Mouse (Mus musculus): Measurements from ENCODE around the gene 2200002J24Rik.

Gene 2200002J24Rik

DNA sequence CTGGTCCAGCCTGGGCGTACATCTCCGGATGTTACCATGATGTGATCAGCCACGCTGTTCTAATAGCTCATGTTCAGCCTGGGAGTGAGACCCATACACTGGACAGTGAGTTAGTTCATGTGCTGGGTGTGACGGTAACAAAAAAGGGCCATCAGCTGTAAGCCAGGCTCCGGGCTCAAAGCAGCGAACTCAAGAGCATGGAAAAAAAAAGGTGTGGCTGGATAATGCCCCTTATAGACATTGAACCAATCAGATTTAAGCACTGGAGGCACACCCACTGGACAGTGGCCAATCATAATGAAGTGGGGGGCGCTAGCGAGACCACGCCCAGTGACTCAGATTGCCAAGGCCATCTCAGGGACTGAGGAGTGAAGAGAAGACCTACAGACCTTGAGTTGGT lies at the start of gene 2200002J24Rik:
TSS of gene 2200002J24Rik (plus strand) at position 338 of the 400 bp plus-strand sequence.
- DNase-seq (ENCODE audit: low spot score in 2 of 2): no peak

DNA sequence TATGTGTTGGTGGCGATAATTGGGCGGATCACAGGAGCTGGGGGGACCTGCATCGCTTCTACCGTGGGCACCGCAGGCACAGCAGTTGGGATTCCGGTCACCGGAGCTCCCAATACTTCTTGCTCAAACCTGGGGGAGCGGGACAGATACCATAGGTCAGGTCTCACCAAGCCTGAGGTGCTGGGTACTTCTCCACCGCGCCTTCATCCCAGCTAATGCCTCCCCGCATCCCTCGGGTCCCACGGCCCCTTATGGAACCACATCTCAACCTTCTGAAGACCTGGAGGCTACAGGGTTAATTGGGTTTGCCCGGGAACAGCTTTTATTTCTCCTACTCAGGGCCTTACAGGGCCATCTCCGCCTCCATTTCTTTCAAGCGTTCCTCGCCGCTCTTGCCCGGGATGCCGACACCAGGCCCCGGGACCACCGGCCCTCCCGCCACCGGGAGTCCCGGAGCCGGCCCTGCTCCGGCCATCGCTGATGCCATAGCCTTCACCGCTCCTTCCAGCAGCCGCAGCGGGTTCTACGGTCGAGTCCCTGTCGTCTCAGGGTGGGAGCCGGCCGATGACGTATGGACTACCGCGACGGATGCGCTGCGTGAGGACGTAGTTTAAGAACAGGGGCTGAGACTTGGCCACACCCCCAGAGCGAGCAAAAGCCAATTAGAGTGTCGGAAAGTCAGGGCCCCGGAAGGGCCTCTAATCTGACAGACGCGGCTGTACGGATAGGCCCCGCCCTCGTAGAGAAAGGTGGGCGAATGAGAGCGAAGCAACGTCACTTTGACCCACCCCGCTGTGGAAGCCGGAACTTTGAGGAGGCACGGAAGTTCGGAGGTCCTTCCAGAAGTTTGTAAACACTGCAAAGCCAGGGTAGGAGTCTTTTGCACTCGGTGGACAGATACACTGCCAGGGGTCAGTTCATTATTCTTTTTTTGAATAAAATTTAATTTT lies 48.9 kb upstream of the 2200002J24Rik start, which contains the start of gene Rbm42:
TSS of gene Rbm42 (minus strand) at position 727 of the 950 bp plus-strand sequence.
- peak; percentile 99 for DNase-seq (ENCODE audit: low spot score in 2 of 2)

DNA sequence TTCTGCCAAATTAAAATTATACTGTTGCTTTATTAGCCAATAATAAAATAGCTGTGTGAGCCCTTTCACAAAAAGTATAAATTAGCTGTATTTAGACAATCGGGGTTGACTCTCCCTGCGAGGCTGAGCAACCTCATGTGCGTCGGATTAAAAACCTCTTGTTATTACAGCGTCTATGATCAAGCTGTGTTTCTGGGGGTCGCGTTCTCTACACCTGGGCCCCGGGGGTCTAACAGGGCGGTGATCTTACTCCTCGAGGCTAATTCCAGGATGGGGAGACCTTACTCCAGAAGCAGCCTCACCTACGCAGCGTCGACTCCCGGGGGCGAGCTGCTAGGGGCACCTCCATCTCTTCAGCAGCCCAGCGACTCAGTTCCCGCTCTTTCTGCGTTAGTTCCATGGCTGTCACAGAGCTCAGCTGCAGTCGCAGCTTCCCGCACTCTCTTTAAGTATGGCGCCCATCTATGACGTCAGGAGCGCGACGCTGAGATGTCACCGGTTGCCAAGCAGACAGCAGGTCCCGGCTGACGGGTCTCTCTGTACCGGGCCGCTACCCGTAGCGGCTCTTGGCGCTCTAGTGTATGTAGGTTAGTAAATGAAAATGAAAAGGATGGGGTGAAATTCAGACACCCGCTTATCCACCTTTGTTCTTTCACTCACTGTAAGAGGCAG lies 34.1 kb upstream of the 2200002J24Rik start, which contains the start of gene Haus5:
TSS of gene Haus5 (minus strand) at position 466 of the 672 bp plus-strand sequence.
- DNase-seq (ENCODE audit: low spot score in 2 of 2): peak; percentile 93 to 94

GRCm38 (mm10) chr7:30665321-30665720 lies 33.4 kb upstream of the 2200002J24Rik start:
- DNase-seq (ENCODE audit: low spot score in 2 of 2): peak in 1 of 2 experiments; percentile 11

- no peak for DNase-seq (ENCODE audit: low spot score in 2 of 2)
These were observed 29.5 kb upstream of the 2200002J24Rik start for GRCm38 (mm10) chr7:30669229-30669628.

DNA sequence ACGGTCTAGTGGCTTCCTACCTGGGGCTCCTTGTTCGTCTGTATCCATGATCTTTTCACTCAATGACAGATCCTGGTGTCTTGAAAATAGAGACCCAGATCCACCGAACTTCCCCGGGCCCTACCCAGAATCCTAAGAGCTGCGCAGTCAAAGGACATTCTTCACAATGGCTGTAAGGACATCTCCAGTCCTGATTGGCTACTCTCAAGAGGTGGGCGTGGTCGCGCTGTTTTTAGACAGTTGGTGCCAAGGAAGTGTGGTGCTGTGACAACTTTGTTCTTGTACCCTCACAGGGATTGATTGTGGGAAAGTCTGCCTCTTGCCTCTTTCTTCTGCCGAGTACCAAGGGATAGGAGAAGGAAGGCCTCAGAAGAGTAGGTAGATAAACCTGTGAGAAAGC lies 27.2 kb upstream of the 2200002J24Rik start, which contains the start of gene Pmis2:
TSS of gene Pmis2 (minus strand) at position 126 of the 400 bp plus-strand sequence.
- DNase-seq (ENCODE audit: low spot score in 2 of 2): no peak

DNA sequence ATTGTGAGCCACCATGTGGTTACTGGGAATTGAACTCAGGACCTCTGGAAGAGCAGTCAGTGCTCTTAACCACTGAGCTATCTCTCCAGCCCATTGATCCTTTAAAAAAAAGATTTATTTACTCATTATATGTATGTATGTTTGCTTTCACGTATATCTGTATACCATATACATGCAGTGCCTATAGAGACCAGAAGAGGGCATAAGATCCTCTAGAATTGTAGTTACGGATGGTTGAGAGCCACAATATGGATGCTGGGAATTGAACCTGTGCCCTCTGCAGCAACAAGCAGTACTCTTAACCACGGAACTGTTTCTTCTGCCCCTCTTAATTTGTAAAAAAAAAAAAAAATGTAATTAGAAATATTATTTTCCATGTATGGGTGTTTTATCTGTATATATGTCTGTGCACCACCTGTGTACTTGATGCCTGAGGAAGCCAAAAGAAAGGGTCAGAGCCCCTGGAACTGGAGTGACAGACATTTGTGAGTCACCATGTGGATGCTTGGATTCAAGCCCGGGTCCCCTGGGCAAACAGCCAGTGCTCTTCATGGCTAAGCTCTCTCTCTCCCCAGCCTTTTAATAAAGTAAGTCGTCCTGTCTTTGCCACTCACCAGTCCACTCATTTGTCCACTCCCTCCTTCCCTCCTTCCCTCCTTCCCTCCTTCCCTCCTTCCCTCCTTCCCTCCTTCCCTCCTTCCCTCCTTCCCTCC lies 20.3 kb upstream of the 2200002J24Rik start:
- peak in 1 of 2 experiments; percentile 7 for DNase-seq (ENCODE audit: low spot score in 2 of 2)

DNA sequence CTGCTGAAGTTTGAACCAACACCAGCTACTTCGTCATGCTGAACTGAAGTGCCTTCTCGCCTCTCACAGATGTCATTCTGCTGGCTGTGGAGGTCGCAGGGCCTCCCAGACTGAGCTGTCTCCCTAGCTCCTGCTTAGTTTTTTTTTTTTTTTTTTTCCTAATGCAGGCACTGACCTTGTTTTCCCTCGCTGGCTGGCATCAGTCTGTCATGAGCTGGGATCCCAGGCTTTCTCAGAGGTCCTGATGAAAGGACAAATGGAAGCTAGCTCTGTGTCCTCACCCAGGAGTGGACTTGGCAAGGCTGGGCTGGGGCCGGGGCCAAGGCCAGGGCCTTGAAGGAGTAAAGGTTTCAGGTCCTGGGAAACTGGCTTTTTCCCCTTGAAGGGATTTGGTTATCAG lies 16.8 kb upstream of the 2200002J24Rik start:
- no peak for DNase-seq (ENCODE audit: low spot score in 2 of 2)

- no peak for DNase-seq (ENCODE audit: low spot score in 2 of 2)
These were observed 15.3 kb upstream of the 2200002J24Rik start for GRCm38 (mm10) chr7:30683425-30683824.

DNA sequence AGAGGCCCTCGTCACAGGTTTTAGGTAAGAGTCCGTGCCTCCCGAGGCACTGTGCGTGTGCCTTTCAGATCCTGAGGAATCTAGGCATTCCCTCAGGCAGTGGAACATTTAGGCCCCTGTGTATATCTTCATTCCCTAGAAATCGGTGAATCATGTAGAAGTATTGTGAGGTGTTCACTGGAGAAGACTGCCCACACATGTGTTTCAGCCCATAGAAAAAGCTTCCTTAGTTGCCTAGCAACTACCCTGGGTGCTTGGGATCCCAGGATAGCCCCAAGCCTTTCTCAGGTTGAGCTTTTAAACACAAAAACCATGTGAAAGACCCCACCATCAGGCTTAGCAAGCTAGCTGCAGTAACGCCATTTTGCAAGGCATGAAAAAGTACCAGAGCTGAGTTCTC lies 10.4 kb upstream of the 2200002J24Rik start:
- DNase-seq (ENCODE audit: low spot score in 2 of 2): peak; percentile 11 to 18

GRCm38 (mm10) chr7:30698101-30698500 lies 625 bp upstream of the 2200002J24Rik start:
- DNase-seq (ENCODE audit: low spot score in 2 of 2): no peak

DNA sequence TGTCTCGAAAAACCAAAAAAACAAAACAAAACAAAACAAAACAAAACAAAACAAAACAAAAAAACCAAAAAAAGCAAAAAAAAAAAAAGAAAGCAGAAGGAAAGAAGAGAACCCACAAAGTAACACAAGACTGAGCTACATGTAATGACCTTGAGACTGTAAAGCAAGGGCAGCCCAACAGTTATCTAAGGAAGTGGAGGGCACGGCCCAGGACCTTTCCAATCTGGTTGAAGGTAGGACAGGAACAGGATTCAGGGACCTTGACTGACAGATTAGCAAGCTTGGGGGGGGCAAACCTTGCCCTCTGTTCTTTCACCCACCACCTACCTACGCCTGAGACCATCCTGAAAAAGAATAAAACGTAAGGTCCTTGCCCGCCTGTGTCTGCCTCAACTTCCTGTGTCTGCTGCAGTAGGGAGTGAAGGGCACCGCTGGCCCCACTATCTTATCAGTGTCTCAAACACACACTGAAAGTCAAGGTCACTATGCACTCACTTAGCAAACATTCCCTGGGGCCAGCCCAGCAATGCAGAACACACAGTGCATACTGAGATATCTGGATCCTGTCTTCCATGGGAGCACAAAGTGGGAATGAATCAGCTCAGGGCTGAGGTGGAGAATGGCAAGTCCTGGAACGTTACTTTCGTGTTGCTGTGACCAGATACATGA lies 7.6 kb downstream of the 2200002J24Rik start:
- no peak for DNase-seq (ENCODE audit: low spot score in 2 of 2)

DNA sequence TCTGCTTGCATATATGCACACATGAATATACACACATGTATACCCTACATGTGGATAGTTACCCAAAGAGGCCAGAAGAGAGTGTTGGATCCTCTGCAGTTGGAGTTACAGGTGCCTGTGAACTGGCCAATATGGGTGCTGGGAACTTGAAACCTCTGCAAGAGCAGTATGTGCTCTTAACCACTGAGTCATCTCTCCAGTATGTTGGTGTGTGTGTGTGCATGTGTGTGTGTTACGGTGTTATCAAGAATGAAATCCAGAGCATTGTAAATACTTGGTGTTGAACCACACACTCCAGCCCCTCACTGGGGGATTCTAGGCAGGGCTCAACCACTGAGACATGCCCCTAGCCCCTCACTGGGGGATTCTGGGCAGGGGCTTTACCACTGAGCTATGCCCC lies 8.7 kb downstream of the 2200002J24Rik start:
- DNase-seq (ENCODE audit: low spot score in 2 of 2): no peak

DNA sequence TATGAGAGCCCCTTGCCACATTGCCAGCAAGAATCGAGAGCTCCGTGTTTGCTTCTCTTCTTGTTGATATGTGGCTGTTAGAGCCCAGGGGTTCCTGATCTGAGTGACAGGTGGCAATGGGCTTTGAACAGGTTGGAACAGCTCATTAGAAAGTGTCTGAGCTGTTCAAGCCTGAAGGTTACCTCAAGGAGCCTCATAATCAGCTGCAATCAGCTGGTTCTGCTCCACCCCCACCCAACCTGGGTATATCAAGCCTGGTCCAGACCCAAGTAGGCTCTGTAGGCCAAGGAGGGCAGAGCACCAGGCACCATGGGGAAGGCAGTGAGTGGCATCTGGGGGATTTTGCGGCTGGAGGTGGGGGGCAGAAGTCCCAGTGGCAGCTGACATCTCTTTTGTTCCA lies 13.2 kb downstream of the 2200002J24Rik start, which contains the start of gene Atp4a:
TSS of gene Atp4a (plus strand) at position 268 of the 400 bp plus-strand sequence.
- DNase-seq (ENCODE audit: low spot score in 2 of 2): no peak

DNA sequence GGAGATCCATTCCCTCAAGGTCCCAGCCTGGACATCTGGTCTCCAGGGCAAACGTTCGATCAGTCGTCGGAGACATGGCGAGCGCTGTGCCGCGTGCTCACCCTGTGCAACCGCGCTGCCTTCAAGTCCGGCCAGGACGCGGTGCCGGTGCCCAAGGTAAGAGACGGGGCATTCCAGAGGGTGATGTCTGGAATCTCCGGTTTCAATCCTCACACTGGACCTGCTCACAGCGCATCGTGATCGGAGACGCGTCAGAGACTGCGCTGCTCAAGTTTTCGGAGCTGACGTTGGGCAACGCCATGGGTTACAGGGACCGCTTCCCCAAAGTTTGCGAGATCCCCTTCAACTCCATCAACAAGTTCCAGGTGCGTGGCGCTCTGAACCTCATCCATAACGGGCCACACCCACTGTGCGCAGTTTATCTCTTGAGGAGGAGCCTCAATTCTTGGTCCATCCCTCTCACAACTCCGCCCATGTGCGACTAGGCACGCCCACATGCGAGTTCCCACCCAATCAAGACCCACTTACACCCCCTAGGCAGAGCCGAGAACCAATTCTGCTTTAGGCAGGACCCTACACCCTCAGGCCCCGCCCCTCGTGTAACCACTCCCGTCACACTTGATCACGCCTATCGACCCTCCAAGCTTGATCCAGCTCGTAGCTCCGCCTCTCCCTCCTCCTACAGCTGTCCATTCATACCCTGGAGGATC lies 18.4 kb downstream of the 2200002J24Rik start:
- peak; percentile 35 to 55 for DNase-seq (ENCODE audit: low spot score in 2 of 2)

- no peak for DNase-seq (ENCODE audit: low spot score in 2 of 2)
These were observed 19.0 kb downstream of the 2200002J24Rik start for GRCm38 (mm10) chr7:30717716-30718046.

DNA sequence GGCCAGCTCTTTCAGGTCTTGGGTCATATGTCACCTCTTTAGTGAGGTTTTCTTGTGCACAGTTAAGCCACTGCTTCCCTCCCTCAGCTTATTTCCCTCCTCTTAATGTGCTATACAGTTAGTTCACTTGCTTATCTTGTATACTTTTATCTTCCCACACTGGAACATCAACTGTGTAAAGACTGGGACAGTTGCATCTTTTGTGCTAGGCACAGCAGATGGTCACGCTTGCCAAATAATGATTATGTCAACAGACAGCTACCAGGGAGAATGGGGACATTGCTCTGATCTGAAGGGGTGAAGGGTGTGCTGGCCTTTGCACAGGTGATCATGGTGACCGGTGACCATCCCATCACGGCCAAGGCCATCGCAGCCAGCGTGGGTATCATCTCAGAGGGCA lies 20.9 kb downstream of the 2200002J24Rik start:
- DNase-seq (ENCODE audit: low spot score in 2 of 2): no peak

DNA sequence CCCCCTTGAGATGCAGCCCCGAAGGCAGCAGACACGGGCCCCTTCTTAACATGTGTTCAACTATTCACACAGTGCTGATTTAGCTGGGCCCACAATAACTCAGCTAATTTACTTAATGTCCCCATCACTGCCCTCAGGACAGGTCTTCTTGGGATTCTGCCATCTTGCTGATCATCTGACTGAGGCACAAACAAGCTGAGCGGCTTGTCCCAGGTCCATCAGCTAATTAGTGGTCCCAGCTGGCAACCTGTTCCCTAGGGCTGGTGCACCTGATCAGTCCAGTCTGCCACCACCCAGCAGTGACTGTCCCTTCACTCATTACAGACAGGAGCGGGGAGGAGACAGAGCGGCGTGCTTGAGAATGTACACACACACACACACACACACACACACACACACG lies 22.6 kb downstream of the 2200002J24Rik start:
- DNase-seq (ENCODE audit: low spot score in 2 of 2): no peak

- DNase-seq (ENCODE audit: low spot score in 2 of 2): no peak
These were observed 24.7 kb downstream of the 2200002J24Rik start for GRCm38 (mm10) chr7:30723274-30723953.

- no peak for DNase-seq (ENCODE audit: low spot score in 2 of 2)
These were observed 29.5 kb downstream of the 2200002J24Rik start for GRCm38 (mm10) chr7:30728214-30728613.
